Mouse (Mus musculus): Measurements from ENCODE around the gene Irx6.

Irx6 gene

DNA sequence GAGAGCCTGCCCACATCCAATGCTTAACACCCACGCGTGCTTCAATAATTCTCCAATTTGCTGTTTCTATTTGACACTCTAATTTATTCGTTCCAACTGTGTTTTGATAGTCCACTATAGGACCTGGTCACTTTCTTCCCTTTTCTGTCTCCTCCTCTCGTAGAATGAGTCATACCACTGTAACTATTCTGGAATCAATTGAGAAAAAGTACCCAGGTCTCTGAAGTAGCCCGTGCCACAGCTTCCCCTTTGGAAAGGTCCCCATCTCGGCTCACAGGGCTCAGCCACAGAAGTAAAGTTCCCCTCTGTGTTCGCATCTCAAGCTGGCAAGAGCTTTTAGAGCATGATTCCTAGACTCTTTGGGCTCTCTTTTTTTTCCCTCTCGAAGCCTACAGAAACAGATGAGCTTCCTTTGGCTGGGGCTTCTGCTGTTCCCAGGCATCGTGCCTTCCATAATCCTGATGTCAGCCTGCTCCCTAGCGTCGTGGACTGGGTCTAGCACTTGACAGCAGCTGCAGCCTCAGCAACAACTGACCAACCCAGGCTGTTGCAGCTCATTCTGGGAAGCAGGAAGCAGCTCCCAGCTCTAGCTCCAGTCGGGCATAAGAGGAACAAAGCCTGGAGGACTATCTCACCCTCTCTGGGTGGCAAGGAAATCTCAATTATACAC, 47.3 kb downstream of the Irx6 start:
- no peak for DNase-seq (ENCODE audit: extremely low read depth, low read depth)

DNA sequence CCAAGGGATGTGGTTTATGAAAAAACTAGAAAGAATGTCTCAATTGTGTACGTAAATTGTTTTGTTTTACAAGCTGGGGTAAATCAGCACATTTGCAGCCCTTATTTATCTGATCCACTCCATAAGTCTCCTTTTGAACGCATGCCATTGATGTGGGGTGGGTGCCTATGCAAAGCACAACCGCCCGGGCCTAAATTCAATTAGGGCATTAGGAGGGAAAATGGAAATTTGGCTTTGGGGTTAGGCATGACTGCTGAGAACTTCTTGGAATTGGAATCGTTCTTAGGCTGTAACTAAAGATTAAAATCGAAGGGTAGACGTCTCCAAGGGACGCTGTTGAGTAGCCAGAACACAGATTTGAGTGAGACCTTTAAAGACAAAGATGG, 47.8 kb downstream of the Irx6 start:
- DNase-seq (ENCODE audit: extremely low read depth, low read depth) = no peak

DNA sequence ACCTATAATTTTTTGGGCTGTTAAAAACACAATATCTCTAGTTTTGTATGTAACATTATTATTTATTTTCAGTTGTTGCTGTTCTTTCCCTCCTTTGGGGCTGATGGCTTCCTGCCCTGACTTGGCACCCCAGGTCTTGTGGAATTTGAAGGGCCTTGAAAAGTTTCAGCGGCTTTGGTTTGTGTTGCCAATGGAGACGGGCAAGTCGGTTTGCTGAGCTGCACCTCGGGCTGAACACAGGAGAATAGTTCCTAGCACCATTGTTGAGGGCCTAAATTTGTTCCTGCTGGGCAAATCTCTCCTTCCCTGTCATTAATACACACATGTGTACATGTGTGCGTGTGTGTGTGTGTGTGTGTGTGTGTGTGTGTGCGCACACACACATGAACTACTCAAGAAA, 49.2 kb downstream of the Irx6 start:
- no peak for DNase-seq (ENCODE audit: extremely low read depth, low read depth)

DNA sequence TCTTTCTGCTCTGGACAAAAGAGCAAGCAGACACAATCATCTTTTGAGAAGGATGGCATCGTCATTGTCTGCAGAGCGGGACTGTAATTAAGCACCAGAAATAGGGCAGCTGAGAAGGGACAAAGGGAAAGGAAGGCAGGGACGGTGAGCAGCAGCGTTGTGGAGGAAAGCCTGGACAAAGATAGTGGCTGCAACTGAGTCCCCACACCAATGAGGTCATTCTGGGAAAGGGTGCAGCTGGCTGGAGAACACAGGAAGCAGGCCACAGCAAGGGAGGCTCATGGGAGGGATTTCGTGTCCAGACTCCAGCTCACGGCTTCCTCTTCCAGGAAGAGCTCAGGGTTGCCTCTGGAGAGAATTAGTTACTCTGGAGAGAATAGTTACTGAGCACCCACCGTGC, 49.9 kb downstream of the Irx6 start:
- no peak for DNase-seq (ENCODE audit: extremely low read depth, low read depth)

DNA sequence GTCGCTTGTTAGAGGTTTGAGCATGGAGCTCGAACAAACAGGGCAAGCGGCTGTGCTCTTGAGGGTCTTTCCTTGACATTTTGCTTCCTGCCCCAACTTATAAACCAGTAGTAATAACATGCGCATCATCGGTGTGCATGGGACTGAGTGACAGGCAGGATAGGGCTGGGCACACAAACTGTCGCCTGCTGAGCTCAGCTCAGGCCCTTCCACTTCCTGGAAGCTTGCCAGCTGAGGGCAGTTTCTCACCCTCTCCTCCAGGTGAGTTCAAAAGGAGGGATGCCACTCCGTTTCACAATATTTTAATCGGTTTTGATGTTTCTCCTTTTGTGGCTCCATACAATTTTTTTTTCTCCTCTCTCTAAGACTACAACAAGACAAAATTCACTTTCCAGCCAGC, 50.3 kb downstream of the Irx6 start:
- DNase-seq (ENCODE audit: extremely low read depth, low read depth) = no peak
